Mouse (Mus musculus) hindbrain, postnatal 0 days (tissue): Measurements from ENCODE around the gene Dis3l2. TPM values are rescaled to one million over a fixed set of nuclear protein-coding genes. Genes with fewer than 3 reads are reported as not detected.

ENCODE experiments used
- ATAC-seq: fragments of 200-750 bp; cut with Nextera tagmentation; 2 replicates; pipeline ENCODE4 v1.8.0; 2017; ENCODE audit warnings: mild to moderate bottlenecking, moderate TSS enrichment, moderate library complexity
- DNase-seq: peaks from one replicate; pipeline ENCODE4 v3.0.0-alpha.2; 2015; ENCODE audit warnings: low spot score
- H3K27ac ChIP-seq: fragments of 300-500 bp; sonication (generic); 2 replicates; pipeline ENCODE4 v1.5.1; 2014; ENCODE audit warnings: mild to moderate bottlenecking
- H3K27me3 ChIP-seq: fragments of 300-500 bp; sonication (generic); 2 replicates; pipeline ENCODE4 v1.6.1; 2014; ENCODE audit warnings: low read length, mixed read lengths; ENCODE audit not compliant: insufficient read depth
- H3K36me3 ChIP-seq: fragments of 300-500 bp; sonication (generic); 2 replicates; pipeline ENCODE4 v1.6.1; 2014; ENCODE audit warnings: low read length, mixed read lengths; ENCODE audit not compliant: insufficient read depth
- H3K4me1 ChIP-seq: fragments of 300-500 bp; sonication (generic); 2 replicates; pipeline ENCODE4 v1.6.1; 2014; ENCODE audit warnings: antibody characterized with exemption, low read length, mixed read lengths; ENCODE audit not compliant: insufficient read depth
- H3K4me2 ChIP-seq: fragments of 300-500 bp; sonication (generic); 2 replicates; pipeline ENCODE4 v1.6.1; 2014; ENCODE audit warnings: low read depth, mild to moderate bottlenecking, low read length, moderate library complexity, mixed read lengths
- H3K4me3 ChIP-seq: fragments of 300-500 bp; sonication (generic); 2 replicates; pipeline ENCODE4 v1.5.1; 2014; ENCODE audit warnings: low read length
- H3K9ac ChIP-seq: fragments of 300-500 bp; sonication (generic); replicated peaks from 2 replicates; pipeline ENCODE4 v1.6.1; 2014; ENCODE audit warnings: mild to moderate bottlenecking, low read length, moderate library complexity, mixed read lengths
- H3K9me3 ChIP-seq: fragments of 300-500 bp; sonication (generic); 2 replicates; pipeline ENCODE4 v1.6.1; 2016; ENCODE audit warnings: low read length, mixed read lengths
- CTCF ChIP-seq: IDR thresholded peaks from 2 replicates; pipeline ENCODE4 v1.5.1; 2016; ENCODE audit warnings: antibody characterized with exemption, control low read depth, low read depth
- WGBS: fragments of 180-500 bp; shearing (Covaris S2); extraction: QIAGEN DNeasy Blood & Tissue Kit; methylation state at CpG from one replicate; pipeline ENCODE4 v1.1.7; 2014; 5-methylcytosine and 5-hydroxymethylcytosine counted together
- polyA plus RNA-seq: library from polyadenylated mRNA; unstranded; fragments of >200 nt; fragmentation: Nextera tagmentation; extraction: Ambion mirVana; gene quantifications from 2 replicates; pipeline ENCODE4 v1.2.1, GENCODE M21; 2015
- total RNA-seq: library from RNA; depleted of rRNA; stranded (reverse); fragments of >200 nt; gene quantifications from 2 replicates; pipeline ENCODE4 v1.2.3, GENCODE M21; 2014

The Dis3l2 gene
- total and polyA plus RNA-seq, 2 experiments from 2014 or later = 33.2 to 40.0 TPM

GRCm38 (mm10) chr1:86931606-86932379 lies 228.2 kb downstream of the Dis3l2 start:
- H3K9ac ChIP-seq = no peak overlapping the region
- no peak overlapping the region for H3K4me3 ChIP-seq
- no peaks in the 10 kb centered on the region for H3K27me3 ChIP-seq
- 89% methylated on average over 4 of the region's 4 CpGs for WGBS
- H3K4me1 ChIP-seq = no peaks in the 10 kb centered on the region
- no peak for TF ChIP-seq CTCF
- H3K27ac ChIP-seq = no peak overlapping the region
- H3K36me3 ChIP-seq = 0 out of 2 replicates have a peak, but pooled peaks cover 5% of the 10 kb centered on the region
- H3K4me2 ChIP-seq = no peak overlapping the region
- H3K9me3 ChIP-seq = no peaks in the 10 kb centered on the region
- no peak for DNase-seq
- ATAC-seq = no peak

- DNase-seq = no peak
- TF ChIP-seq CTCF = no peak
- Histone ChIP-seq H3K4me1 (no peaks in the 10 kb centered on the region), H3K27ac (no peak overlapping the region), H3K4me2 (no peak overlapping the region), H3K4me3 (no peak overlapping the region), H3K9me3 (no peaks in the 10 kb centered on the region), H3K9ac (no peak overlapping the region), H3K36me3 (0 out of 2 replicates have a peak, but pooled peaks cover 5% of the 10 kb centered on the region), H3K27me3 (no peaks in the 10 kb centered on the region)
- 88% methylated on average over 4 of the region's 4 CpGs for WGBS
- ATAC-seq = no peak
Measured at GRCm38 (mm10) chr1:86932810-86933209, 229.2 kb downstream of the Dis3l2 start.

- no peaks in the 10 kb centered on the region for H3K4me1 ChIP-seq
- DNase-seq (no peak), ATAC-seq (no peak)
- H3K4me2 ChIP-seq = no peak overlapping the region
- H3K36me3 ChIP-seq = 0 out of 2 replicates have a peak, but pooled peaks cover 5% of the 10 kb centered on the region
- 83% methylated on average over 1 of the region's 1 CpGs for WGBS
- no peak overlapping the region for H3K9ac ChIP-seq
- TF ChIP-seq CTCF = no peak
- no peak overlapping the region for H3K27ac ChIP-seq
- no peaks in the 10 kb centered on the region for H3K27me3 ChIP-seq
- no peaks in the 10 kb centered on the region for H3K9me3 ChIP-seq
- no peak overlapping the region for H3K4me3 ChIP-seq
Measured at GRCm38 (mm10) chr1:86933656-86934055, 230.0 kb downstream of the Dis3l2 start.

- no peak for TF ChIP-seq CTCF
Measured at GRCm38 (mm10) chr1:86951501-86952205, 248.0 kb downstream of the Dis3l2 start.

GRCm38 (mm10) chr1:86955801-86956200 lies 252.2 kb downstream of the Dis3l2 start:
- no peak for TF ChIP-seq CTCF
- no peaks in the 10 kb centered on the region for H3K36me3 ChIP-seq
- H3K4me1 ChIP-seq = no peaks in the 10 kb centered on the region
- H3K27me3 ChIP-seq = no peaks in the 10 kb centered on the region
- H3K9me3 ChIP-seq = no peaks in the 10 kb centered on the region
- no peak overlapping the region for H3K27ac ChIP-seq
- no peak overlapping the region for H3K4me3 ChIP-seq
- no peak overlapping the region for H3K9ac ChIP-seq
- no peak overlapping the region for H3K4me2 ChIP-seq
- no peak for DNase-seq
- no peak for ATAC-seq

More at GRCm38 (mm10) chr1:86951501-86952205, 248.0 kb downstream of the Dis3l2 start:
- 85% methylated on average over 5 of the region's 5 CpGs for WGBS
- ATAC-seq (no peak), DNase-seq (no peak)
- Histone ChIP-seq H3K4me3 (no peak overlapping the region), H3K36me3 (no peaks in the 10 kb centered on the region), H3K27me3 (no peaks in the 10 kb centered on the region), H3K9me3 (no peaks in the 10 kb centered on the region), H3K4me1 (no peaks in the 10 kb centered on the region), H3K4me2 (no peak overlapping the region), H3K9ac (no peak overlapping the region), H3K27ac (no peak overlapping the region)

GRCm38 (mm10) chr1:86968261-86968964 lies 264.8 kb downstream of the Dis3l2 start:
- DNase-seq (peak; percentile 18), ATAC-seq (no peak)
- WGBS = 40% methylated on average over 6 of the region's 6 CpGs
- peak; percentile 50 for TF ChIP-seq CTCF
- Histone ChIP-seq H3K4me1 (no peaks in the 10 kb centered on the region), H3K36me3 (no peaks in the 10 kb centered on the region), H3K27ac (no peak overlapping the region), H3K4me3 (no peak overlapping the region), H3K27me3 (no peaks in the 10 kb centered on the region), H3K9me3 (no peaks in the 10 kb centered on the region), H3K4me2 (no peak overlapping the region), H3K9ac (no peak overlapping the region)
